Mouse (Mus musculus) lung, adult 2 months (tissue): Measurements from ENCODE around the gene Ddx55. TPM values are rescaled to one million over a fixed set of nuclear protein-coding genes. Genes with fewer than 3 reads are reported as not detected.

Source experiments
- DNase-seq: peaks from one replicate; pipeline ENCODE4 v3.0.0; 2022
- H3K4me1 ChIP-seq: fragments of 200-500 bp; 2 replicates; pipeline ENCODE4 v1.6.1; 2011; ENCODE audit warnings: low read length; ENCODE audit not compliant: control insufficient read depth, insufficient read depth
- H3K4me3 ChIP-seq: fragments of 200-500 bp; replicated peaks from 2 replicates; pipeline ENCODE3; 2011; ENCODE audit warnings: low read depth, mild to moderate bottlenecking, control low read depth, low read length; ENCODE audit errors: extremely low read depth
- CTCF ChIP-seq: fragments of 200-500 bp; IDR thresholded peaks from 2 replicates; pipeline ENCODE4 v1.5.1; 2011; ENCODE audit warnings: mild to moderate bottlenecking, low read length, control low read depth; ENCODE audit not compliant: insufficient read depth
- POLR2A ChIP-seq: fragments of 200-500 bp; IDR thresholded peaks from 2 replicates; pipeline ENCODE4 v1.6.1; 2011; ENCODE audit warnings: low read depth, mild to moderate bottlenecking, control low read depth, low read length, borderline replicate concordance; ENCODE audit errors: extremely low read depth
- WGBS: fragments of 180-500 bp; shearing (Covaris S2); methylation state at CpG from one replicate; pipeline ENCODE4 v1.1.7; 2018; 5-methylcytosine and 5-hydroxymethylcytosine counted together
- polyA plus RNA-seq: library from polyadenylated mRNA; depleted of rRNA; stranded (reverse); fragments of >200 nt; gene quantifications from 2 replicates; pipeline ENCODE4 v1.2.3, GENCODE M21; 2012

Gene Ddx55
- polyA plus RNA-seq, 1 experiment, result 12.9 TPM

DNA sequence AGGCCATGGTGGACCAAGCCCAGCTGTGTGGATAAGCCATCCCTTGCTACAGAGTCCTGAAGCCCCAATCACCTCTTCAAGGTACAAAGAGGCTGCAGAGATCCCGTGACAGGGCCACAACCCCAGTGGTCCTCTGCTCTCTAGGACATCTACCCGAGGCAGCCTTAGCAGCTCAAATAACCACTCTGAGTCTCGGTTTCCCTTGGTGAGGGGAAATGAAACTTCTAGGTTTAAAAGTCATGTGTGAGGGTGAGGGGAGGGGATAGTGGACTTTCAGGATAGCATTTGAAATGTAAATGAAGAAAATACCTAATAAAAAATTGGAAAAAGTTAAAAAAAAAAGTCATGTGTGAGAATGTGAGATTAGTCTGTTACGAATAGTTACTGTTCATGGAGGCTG, 31.1 kb upstream of the Ddx55 start:
- Histone ChIP-seq H3K4me3 (no peak overlapping the region), H3K4me1 (no peaks in the 10 kb centered on the region)
- DNase-seq, result no peak
- TF ChIP-seq POLR2A (no peak), CTCF (no peak)
- WGBS, result 75% methylated on average over 4 of the region's 4 CpGs

DNA sequence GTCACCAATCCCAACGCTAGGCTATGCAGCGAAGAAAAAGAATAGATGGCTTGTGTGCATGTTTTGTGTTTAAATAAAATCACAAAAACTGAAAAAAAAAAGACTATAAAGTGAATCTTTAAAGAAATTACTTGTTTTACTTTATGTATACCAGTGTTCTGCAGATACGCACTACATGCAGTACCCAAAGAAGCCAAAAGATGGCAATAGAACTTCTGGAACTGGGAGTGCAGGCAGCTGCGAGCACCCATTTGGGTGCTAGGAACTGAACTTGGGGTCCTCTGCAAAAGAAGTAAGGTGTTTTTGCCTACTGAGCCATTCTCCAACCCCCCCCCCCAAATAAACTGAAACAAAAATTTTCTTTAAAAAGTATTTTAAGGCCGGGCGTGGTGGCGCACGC, 29.6 kb upstream of the Ddx55 start:
- DNase-seq, result no peak
- TF ChIP-seq CTCF, result peak; percentile 37; the same call in 1 of the 2 replicates
- no peak for TF ChIP-seq POLR2A
- 96% methylated on average over 8 of the region's 8 CpGs for WGBS
- Histone ChIP-seq H3K4me1 (no peaks in the 10 kb centered on the region), H3K4me3 (no peak overlapping the region)

DNA sequence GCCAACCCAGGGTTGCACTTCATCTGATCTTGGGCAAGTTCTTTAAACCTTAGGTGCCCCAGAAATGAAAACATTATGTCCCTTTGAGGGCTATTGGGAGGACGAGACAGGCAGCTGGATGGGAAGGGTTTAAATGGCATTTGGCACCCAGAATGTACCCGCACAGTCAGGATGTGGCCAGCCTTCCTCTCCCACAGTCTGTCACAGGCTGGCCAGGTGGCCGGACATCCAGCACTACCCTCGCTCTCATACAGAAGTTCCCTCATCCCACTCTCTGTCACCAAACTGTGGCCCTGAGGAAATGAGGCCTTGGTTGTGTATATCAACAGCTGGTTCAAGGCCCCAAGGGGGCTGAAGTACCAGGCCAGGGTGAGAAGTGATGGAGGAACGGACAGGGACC, 27.7 kb upstream of the Ddx55 start:
- WGBS, result 82% methylated on average over 5 of the region's 5 CpGs
- no peak for DNase-seq
- Histone ChIP-seq H3K4me3 (no peak overlapping the region), H3K4me1 (no peaks in the 10 kb centered on the region; the same call in 1 of the 2 replicates)
- TF ChIP-seq POLR2A (no peak), CTCF (no peak)

DNA sequence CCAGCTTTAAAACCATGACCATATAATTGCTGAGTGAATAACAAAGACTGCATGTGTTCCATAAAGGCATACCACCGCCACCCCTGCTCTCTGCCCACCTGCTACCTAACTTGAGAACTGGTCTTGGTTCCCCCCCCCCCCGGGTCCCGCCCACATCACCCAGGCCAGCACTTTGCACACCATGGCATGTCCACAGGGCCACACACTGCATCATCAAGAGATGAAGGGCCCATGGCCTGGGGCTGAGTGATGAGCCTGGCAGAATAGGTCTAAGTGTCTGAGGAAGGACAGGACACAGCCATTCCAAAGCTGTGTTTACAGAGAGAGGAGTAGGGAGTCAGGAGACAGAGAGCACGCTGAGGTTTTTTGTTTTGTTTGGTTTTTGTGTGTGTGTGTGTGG, 24.3 kb upstream of the Ddx55 start:
- TF ChIP-seq POLR2A (no peak), CTCF (no peak)
- no peak overlapping the region for H3K4me3 ChIP-seq
- WGBS, result 64% methylated on average over 4 of the region's 4 CpGs
- H3K4me1 ChIP-seq, result peaks cover 7% of the 10 kb centered on the region
- DNase-seq, result no peak

DNA sequence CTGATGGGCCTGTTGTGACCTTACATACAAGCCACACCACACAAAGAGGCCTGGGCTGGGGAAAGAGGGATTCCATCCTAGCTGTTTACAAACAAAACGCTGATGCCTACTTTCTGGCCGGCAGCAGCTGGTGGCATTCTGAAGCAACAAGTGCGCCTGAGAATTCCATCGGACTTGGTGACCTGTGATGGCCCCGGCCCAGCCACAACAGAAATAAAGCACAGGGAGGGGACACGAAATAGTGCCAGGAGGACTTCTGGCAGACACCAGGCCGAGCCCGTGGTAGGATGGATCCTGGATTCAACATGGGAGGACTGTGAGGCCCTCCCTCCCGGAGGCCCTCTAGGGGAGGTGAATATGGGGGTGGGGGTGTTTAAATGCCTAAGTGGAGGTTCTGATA, 23.9 kb upstream of the Ddx55 start:
- WGBS, result 22% methylated on average over 9 of the region's 9 CpGs
- TF ChIP-seq CTCF, result no peak
- no peak for TF ChIP-seq POLR2A
- Histone ChIP-seq H3K4me3 (peak overlapping the region; percentile 28), H3K4me1 (peaks cover 7% of the 10 kb centered on the region)
- peak; percentile 34 for DNase-seq

DNA sequence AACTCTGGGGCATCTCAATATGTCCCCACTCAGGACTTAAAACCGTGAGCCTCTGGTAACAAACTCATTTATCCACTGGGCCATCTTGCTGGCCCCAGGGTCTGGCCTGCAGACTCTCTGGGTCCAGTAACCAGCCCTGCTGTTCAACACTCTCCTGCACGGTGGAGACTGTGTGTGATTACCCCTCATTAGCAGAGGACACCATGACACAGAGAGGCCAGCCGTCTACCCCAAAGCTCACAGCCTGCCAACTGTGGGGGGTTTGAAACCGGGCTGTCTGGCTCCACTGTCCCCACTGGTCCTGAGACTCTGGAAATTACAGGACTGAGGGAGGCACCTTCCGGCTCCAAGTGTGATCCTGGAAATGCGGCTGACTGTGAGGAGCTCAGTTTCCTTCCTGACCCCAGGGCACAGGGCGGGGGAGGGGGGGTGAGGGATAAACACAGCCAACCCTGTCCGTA, 23.4 kb upstream of the Ddx55 start:
- Histone ChIP-seq H3K4me1 (peaks cover 7% of the 10 kb centered on the region), H3K4me3 (peak overlapping the region; percentile 12)
- WGBS, result 16% methylated on average over 8 of the region's 8 CpGs
- TF ChIP-seq CTCF (no peak), POLR2A (peak; percentile 31; the same call in 1 of the 2 replicates)
- peak; percentile 45 for DNase-seq

DNA sequence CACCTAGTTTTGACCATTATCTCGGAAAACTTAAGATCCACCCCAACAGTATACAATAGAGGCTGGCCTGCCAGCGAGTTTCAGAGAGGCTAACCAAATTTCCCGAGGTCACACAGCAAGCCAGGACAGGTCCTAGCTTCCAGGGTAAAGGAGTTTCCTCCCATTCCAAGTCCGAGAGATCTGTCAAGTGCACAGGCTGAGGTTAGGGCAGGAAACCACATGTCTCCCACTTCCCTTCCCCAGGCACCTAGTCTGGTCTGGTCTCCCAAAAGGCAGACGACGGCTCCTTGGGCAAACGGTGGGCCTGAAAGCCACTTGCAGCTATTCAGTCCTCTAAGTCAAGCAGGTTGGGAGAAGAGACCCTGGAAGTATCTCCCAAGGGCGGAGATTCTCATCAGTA, 23.0 kb upstream of the Ddx55 start:
- H3K4me1 ChIP-seq, result peaks cover 7% of the 10 kb centered on the region
- H3K4me3 ChIP-seq, result peak overlapping the region; percentile 12
- DNase-seq, result no peak
- WGBS, result 29% methylated on average over 8 of the region's 8 CpGs
- TF ChIP-seq CTCF (no peak), POLR2A (no peak)

DNA sequence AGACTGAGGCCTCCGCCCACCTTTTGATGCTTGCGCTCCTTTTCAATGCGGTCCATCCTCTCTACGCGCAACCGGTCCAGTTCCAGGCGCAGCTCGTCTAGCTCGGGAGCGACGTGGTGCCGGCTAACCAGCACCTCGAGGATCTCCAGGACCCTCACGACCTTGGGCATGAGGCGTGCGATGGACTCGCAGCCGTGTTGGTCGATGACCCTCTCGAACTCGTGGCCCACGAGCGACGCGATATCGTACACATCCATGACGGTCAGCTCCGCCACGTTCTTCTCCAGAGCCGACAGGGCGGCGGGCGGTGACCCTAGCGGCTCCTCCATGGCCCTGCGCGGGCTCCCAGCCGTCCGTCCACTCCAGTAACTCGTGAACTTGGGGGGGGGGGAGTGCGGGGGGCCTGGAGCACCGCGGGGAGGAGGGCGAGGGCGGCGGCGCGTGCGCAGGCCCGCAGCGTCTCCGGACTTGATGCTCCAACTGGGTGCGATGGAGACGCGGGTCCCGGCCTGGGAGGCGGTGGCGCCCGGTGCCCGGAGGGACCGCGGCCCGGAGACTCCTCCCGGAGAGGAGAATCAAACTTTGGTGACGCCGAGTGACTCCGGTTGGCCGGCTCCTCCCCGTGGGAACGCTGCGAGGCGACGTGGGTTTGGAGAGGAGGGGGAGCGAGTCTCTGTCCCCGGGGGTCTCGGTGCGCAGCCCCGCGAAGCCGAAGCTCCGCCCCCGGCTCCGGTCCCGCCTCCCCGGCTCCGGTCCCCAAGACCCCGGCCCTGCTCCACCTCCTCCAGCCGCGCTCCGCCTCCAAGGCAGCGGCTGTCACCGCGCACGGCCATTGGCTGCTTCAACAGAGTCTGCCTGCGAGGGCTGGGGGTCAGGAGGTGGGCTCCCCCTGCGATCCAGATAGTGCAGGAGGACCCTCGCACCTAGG, 21.7 kb upstream of the Ddx55 start, which contains the start of gene Rilpl1:
Gene Rilpl1 (minus strand): TSS at position 737 of the 928 bp plus-strand sequence.
- TF ChIP-seq POLR2A (0 out of 2 replicates have a peak, but pooled peaks have one; percentile 25), CTCF (no peak)
- Histone ChIP-seq H3K4me3 (peak within 1 kb of the TSS; percentile 91), H3K4me1 (peaks cover 7% of the 10 kb centered on the region)
- under 1% methylated on average over 95 of the region's 96 CpGs for WGBS
- DNase-seq, result peak; percentile 82

DNA sequence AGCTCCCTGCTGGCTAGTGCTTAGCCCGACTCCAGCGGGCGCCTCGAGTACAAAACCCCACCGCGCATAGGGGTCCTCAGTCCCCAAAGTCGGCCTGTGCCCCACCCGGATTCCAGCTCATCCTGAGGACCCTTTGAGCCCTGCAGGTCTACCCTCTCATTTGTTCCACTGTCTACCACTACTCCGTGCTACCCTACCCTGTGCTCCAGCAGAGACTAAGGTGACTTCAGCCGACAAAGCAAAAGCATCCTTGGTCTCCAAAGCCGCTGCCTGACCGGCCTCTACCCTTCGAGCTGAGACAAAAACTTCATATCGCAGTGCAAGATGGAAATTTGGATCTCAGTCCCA, 21.1 kb upstream of the Ddx55 start:
- Histone ChIP-seq H3K4me1 (peaks cover 7% of the 10 kb centered on the region), H3K4me3 (peak overlapping the region; percentile 91)
- no peak for DNase-seq
- 11% methylated on average over 14 of the region's 14 CpGs for WGBS
- no peak for TF ChIP-seq POLR2A
- TF ChIP-seq CTCF, result no peak

DNA sequence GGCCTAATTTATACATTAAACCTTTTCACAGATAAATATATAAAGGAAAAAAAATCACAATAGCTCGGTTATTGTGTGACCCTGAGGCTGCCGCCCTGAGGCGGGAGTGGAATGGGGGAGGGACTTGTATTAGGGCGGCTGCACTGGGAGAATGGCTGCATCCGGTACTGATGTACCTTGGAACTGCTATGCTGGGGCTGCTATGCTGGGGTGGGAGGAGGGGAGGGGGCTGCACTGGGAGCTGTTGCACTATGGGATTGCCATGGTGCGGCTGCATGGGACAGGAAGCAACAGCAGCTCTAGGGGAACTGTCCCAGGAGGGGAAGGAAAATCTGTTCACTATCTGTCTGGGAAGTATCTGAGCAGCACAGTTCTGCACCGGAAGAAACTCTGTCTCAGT, 20.2 kb upstream of the Ddx55 start:
- TF ChIP-seq CTCF (no peak), POLR2A (no peak)
- WGBS, result 36% methylated on average over 7 of the region's 7 CpGs
- DNase-seq, result no peak
- Histone ChIP-seq H3K4me1 (peaks cover 9% of the 10 kb centered on the region), H3K4me3 (no peak overlapping the region)
